Mouse (Mus musculus) frontal cortex, postnatal 36 days (tissue): ENCODE results near the gene Zfp653.

Source experiments
- DNase-seq, 2 experiments: peaks; one replicate each; pipeline ENCODE4 v3.0.0; 2022; ENCODE audit warnings: low spot score in 2 of 2

Gene Zfp653

GRCm38 (mm10) chr9:22069881-22070553 lies 1.2 kb downstream of the Zfp653 start:
- no peak for DNase-seq

- no peak for DNase-seq
Observed at GRCm38 (mm10) chr9:22067195-22067594, 4.0 kb downstream of the Zfp653 start.

GRCm38 (mm10) chr9:22066433-22066832 lies 4.7 kb downstream of the Zfp653 start:
- no peak for DNase-seq

- no peak for DNase-seq
Observed at GRCm38 (mm10) chr9:22065642-22066041, 5.5 kb downstream of the Zfp653 start.

- DNase-seq = no peak
Observed at GRCm38 (mm10) chr9:22064341-22064740, 6.8 kb downstream of the Zfp653 start.

GRCm38 (mm10) chr9:22061339-22061738 lies 9.8 kb downstream of the Zfp653 start:
- DNase-seq = peak; percentile 65 to 86

- no peak for DNase-seq
Observed at GRCm38 (mm10) chr9:22058011-22058424, 13.2 kb downstream of the Zfp653 start.

- DNase-seq = no peak
Observed at GRCm38 (mm10) chr9:22057031-22057517, 14.1 kb downstream of the Zfp653 start.

- DNase-seq = no peak
Observed at GRCm38 (mm10) chr9:22056303-22056910, 14.8 kb downstream of the Zfp653 start.

- DNase-seq = no peak
Observed at GRCm38 (mm10) chr9:22055713-22056112, 15.5 kb downstream of the Zfp653 start.

- DNase-seq = peak; percentile 77 to 86
Observed at GRCm38 (mm10) chr9:22054411-22055076, 16.6 kb downstream of the Zfp653 start.

GRCm38 (mm10) chr9:22053657-22054056 lies 17.5 kb downstream of the Zfp653 start:
- no peak for DNase-seq

GRCm38 (mm10) chr9:22051958-22052254 lies 19.3 kb downstream of the Zfp653 start, which contains the start of gene Elavl3:
Gene Elavl3, minus strand, starts transcription at chr9:22052023.
- DNase-seq = peak; percentile 77 to 79

- no peak for DNase-seq
Observed at GRCm38 (mm10) chr9:22051161-22051957, 19.8 kb downstream of the Zfp653 start.

- peak; percentile 60 to 65 for DNase-seq
Observed at GRCm38 (mm10) chr9:22050351-22050889, 20.8 kb downstream of the Zfp653 start.

- DNase-seq = no peak
Observed at GRCm38 (mm10) chr9:22049721-22050270, 21.4 kb downstream of the Zfp653 start.

GRCm38 (mm10) chr9:22049315-22049714 lies 21.9 kb downstream of the Zfp653 start:
- DNase-seq = no peak

- DNase-seq = no peak
Observed at GRCm38 (mm10) chr9:22047329-22047728, 23.8 kb downstream of the Zfp653 start.

- no peak for DNase-seq
Observed at GRCm38 (mm10) chr9:22041832-22042231, 29.3 kb downstream of the Zfp653 start.

- DNase-seq = no peak
Observed at GRCm38 (mm10) chr9:22037826-22038225, 33.4 kb downstream of the Zfp653 start.

GRCm38 (mm10) chr9:22035300-22036044 lies 35.7 kb downstream of the Zfp653 start:
- no peak for DNase-seq
